Mouse (Mus musculus) forelimb bud, embryonic 11.5 days (tissue): ENCODE measurements at regions not wholly inside any gene's neighbourhood (a gene's known extent, or its start where the extent isn't known, plus 50 kb on each side); places are given as distances from the start of the nearest gene placed in this dataset.
A peak's percentile ranks its signal among the peaks of the same experiment; 100 is the strongest.
"Not testable (repeated sequence)": the region's sequence is repeated elsewhere in the genome, so short reads cannot be mapped to it uniquely, and the experiment has no call there.

Source experiments
- DNase-seq: peaks from one replicate; pipeline ENCODE4 v3.0.0-alpha.2; 2012; ENCODE audit warnings: low read depth, low spot score

DNA sequence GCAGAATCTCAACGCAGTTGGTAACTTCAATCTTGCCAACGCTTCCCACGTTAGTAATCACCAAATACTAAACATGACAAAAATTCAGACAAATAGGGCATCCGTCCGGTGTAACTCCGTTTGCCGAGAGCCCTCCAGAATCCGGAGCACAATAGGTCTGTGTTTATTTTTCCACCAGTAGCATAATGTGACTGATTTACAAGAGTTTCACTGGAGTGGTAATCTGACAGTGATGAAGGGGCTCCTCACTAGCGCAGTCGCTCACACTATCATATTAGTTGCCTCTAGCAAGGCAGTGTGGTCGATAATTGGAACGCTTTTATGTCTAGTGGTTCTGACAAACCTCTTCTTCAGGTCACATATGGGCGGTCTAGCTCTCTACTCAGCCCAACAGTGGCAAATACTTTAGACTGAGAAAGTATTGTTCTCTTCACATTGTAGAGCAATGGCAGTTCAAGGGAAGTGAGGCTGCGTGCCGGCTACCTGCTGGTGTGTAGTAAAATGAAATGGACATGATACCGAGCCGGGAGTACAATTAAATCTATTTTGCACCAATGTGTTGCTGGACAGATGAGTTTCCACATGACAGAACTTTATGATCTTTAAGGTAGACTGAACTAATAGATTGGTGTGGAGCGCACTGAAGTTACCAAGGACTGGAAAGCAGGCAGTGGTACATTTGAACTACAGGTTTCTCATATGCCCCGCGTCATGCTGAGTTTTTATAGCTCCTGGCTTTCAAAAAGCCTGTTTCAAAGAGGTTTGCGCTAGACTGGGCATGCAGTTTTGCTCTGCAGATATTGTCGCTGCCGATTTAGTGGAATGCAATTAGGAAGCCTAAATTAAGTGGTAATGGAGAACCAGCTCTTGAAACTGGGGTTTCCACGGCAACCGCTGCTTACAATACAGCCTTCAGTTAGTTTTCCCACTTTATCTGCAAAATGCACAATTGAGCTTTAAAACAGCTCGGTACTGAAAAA is 155.7 kb upstream of the Pou3f3 start:
- DNase-seq, result peak; percentile 85

DNA sequence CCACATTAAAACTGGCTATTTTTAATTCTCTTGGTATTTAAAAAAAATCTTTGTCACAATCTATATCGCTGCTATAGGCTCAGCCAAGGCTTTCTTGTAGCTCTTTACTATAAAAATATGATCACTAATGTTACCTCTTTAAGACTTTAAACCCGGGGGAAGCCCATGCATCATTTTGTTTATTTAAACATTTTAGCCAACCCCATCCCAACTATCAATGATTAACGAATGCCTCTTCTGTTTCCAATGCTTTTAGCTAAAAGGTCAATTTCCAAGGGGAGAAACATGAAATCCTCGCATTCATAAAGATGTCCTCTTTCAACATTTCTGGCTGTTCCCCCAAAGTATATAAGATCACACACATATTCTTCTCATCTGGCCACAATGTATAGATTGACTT is 153.6 kb upstream of the Pou3f3 start:
- no peak for DNase-seq

DNA sequence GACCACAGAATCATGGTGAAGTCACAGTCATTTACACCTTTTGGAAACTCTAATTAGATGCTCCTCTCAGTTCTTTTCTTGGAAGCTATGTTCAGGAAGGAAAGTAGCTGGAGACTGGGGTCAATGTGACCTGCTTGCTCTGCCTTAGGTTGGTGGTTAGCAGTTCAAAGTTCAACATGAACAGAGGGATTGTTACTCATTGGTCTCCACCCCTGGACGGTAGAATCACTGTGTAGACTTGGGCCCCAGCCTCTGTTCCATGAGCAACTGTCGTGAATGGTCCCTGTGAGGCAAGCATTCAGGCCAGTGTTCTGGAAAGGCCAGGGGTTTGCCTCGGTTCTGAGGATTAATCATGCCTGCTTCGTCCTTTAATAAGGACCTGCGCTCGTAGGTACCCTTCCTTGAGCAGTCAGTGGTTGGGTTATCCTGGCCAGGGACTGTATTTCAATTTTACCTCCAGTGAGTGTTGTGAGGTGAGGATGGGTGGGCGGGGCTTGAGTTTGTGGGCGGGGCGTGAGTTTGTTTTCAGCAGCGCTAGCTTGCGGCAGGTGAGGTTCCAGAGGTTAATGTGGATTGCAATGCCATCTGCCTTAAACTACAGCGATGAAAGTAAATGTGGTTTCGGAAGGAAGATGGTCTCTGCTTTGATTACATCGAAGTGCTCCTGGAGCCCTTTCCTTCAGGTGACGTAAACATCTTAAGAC is 152.6 kb upstream of the Pou3f3 start:
- DNase-seq, result no peak

DNA sequence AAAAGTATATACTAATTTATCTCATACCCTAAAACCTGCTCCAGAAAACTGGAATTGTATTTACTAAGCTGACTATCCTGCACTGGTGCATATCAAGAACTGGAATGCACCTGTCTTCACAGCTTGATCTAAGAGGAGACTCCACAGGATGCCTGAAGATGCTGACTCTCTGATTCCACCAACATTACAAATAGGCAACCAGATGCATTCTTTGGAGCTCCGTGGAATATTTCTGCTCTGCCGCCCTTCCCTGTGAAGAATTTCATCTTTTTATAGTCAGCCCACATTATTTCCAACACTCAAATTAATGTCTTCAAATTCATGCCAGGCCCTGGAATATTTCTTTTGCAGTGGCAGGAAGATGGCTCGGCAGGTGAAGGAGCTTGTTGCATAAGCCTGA is 148.7 kb upstream of the Pou3f3 start:
- DNase-seq, result no peak

DNA sequence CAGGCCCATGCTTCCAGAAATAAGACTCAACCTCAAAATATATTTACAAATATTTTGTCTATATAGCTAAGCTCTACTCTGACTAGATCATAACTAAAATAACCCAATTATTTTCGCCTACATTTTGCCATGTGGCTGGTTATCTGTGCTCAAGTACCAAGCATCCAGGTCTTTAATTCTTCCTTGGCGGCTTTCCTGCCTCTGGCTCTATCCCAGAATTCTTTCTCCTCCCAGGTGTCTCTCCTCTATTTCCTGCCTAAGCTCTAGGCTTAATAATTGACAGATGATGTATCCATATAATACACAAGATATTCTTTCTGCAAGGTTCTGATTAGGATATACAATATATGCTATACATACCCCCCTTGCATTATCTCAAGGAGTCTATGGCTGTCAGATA is 138.3 kb upstream of the Pou3f3 start:
- no peak for DNase-seq

DNA sequence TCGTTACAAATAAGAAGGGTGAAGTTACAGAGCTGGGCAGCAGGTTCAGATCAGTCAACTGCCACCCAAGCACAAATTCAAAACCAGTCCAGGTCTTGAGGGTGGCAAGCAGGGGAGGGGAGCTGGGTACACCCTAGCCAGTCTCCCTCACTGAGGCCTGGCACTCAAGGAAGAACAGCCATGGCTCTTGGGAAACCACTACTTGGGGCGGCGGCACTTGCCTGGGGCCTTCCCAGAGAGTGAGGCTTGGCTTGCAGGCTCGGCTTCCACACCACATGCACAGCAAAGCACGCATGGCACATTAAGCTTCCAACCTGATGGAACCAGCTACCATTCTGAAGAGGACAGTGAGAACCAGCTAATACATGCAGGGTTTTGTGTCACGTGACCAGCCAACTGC is 127.9 kb upstream of the Pou3f3 start:
- DNase-seq, result no peak

DNA sequence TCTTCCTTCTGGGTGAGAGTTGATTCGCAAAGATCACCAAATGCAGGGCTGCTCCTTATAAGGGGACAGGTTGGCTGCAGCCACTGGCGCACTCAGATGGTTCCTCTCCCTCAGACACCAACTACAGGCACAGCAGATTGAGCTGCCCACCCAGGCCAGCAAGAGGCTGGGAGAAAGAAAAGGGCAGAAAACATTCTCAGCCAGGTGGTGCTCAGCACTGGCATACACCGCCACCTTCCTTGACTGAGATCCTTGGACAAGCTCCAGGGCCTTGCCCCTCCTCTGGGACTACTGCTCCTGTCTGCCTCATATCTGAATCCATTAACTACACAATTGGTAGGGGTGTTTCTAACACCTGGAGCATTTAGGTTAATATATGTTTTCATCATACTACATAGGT is 110.4 kb upstream of the Pou3f3 start:
- no peak for DNase-seq

DNA sequence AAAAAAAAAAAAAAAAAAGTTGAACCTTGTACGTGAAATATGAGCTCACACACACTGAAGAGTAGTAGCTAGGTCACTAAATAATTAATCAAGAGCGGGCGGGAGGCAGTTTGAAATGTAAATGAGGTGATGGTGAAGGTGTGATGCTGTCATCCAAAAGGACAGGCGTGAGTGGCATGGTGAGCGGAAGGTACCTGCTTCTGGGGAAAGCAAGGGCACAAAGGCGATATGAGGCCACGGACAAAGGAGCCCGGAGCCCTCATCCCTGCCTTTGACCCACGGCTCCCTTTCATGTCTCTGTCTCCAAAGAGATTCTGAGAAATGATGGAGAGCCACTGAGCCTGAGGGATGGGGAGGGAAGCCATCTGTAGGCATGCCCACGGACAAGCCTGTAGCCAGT is 107.1 kb upstream of the Pou3f3 start:
- DNase-seq, result no peak

DNA sequence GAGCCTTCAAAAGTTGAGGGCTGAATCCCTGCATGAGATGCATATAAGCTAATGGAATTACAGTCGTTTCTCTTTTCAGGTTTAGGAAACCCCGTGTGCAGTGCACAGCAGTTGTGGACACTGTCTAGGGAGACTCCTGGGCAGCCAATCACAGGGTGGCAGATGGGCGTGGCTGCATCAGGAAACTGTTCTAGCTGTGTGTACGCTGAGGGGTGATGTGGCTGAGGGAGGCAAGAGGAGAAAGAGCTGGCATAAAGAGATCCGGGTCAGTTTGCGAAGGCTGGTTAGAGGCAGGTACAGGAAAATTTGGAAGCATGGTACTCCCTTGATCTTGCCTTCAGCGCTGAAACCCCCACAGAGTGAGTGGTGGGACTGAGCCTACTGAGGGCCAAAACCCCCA is 106.1 kb upstream of the Pou3f3 start:
- DNase-seq, result no peak

DNA sequence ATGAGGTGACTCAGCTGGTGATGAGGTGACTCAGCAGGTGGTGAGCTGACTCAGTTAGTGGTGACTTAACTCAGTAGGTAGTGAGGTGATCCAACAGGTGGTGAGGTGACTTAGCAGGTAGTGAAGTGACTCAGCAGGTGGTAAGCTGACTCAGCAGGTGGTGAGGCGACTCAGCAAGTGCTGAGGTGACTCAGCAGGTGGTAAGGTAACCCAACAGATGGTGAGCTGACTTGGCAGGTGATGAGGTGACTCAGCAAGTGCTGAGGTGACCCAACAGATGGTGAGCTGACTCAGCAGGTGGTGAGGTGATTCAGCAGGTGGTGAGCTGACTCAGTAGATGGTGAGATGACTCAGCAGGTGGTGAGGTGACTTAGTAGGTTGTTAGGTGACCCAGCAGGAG is 103.7 kb upstream of the Pou3f3 start:
- no peak for DNase-seq

DNA sequence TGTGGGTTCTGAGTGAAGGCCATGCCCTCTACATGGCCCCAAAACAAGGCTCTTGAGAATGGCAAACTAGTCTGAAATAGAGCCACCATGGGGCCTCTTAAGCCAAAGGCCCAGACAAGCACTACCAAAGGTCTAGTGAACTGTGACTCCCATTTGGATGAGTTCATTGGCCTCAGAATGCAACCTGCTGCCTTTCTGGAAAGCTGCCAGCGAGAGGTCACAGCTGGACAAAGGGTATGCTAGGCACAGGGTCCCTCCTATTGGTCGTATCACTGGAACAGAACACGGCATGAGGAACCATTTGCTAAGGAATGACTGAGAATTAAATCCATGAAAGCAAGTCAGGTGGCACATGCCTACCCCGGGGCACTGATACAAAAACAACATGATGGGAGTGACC is 98.5 kb upstream of the Pou3f3 start:
- no peak for DNase-seq

DNA sequence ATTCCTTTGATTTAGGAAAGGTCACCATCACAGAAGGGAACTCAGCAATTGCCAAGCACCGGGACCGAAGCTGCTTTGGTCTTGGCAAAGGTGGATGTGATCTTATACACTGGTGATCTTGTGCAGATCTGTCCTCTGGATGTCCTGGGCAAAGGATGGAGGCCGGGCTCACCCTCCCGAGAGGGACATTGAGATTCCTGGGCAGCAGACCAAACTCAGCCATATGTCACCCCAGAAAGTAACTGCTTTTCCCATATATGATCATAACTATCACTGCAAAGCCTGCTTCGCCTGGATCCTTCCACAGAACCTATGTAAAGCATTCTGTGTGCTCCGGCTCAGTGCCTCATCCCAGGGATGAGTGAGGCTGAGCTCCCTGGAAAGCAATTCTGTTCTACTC is 96.3 kb upstream of the Pou3f3 start:
- no peak for DNase-seq

DNA sequence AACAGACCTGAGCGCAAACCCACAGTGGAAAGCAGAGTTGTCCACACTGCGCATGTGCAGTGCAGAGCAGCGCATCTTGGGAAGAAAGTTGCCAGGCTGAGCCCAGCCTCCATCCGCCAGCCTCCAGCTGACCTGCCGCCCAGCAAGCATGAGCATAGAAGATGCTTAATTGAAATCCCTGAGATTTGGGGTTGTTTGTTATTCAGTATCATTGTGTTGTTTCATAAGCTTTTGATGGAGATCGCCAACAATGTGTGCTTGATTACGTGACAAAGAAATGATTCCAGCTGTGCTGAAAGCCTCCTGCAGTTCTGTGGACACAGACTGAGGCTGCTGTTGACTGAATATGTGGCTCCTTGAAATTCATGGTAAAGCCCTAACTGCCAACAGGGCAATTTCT is 89.3 kb upstream of the Pou3f3 start:
- no peak for DNase-seq

DNA sequence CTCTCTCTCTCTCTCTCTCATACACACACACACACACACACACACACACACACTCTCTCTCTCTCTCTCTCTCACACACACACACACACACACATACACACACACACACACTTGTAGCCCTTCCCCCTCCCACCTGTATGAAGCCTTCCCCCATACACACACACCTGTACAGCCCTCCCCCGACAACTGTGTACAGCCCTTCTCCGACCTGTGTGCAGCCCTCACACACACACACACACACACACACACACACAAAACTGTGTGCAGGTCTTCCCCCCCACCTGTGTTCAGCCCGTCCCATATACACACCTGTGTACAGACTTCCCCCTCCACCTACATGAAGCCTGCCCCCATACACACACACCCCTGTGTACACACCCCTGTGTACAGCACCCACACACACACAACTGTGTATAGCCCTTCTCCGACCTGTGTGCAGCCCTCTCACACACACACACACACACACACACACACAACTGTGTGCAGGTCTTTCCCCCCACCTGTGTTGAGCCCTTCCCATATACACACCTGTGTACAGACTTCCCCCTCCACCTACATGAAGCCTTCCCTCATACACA is 88.0 kb upstream of the Pou3f3 start:
- DNase-seq, result not testable (repeated sequence)

DNA sequence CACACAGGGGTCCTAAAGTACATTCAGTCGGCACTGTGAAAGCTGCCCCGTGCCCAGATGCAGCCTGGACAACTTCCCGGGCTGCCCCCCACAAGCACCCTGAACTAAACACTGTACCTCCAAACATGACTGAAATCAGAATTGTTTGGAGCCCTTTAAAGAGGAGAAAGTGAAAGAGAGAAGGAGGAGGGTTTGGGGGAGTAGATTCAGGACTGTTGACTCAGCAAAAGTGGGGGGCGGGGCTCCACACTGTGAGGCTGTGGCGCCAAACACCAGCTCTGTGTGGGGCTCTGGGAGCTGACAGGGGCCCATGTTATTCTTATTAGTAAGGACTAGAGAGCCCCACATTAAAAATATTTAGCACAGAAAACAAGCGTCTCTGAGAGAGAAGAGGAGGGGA is 71.8 kb upstream of the Pou3f3 start:
- DNase-seq, result no peak

DNA sequence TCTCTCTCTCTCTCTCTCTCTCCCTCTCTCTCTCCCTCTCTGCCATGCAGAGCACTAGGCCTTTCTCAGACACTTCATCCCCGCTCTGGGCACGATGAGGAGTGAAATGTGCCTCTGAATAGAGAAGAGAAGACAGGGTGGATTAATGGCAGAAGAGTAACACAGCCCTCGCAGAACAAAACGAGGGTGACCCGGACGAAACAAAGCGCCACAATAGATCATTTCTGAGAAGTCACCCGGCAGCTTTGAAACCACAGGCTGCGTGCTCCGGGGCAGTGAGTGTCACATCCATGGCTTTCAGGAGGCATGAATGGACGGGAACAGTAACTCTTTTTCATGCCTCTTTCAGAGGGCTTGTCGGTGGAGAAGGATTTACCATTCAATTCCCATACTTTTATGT is 66.8 kb upstream of the Pou3f3 start:
- DNase-seq, result no peak

DNA sequence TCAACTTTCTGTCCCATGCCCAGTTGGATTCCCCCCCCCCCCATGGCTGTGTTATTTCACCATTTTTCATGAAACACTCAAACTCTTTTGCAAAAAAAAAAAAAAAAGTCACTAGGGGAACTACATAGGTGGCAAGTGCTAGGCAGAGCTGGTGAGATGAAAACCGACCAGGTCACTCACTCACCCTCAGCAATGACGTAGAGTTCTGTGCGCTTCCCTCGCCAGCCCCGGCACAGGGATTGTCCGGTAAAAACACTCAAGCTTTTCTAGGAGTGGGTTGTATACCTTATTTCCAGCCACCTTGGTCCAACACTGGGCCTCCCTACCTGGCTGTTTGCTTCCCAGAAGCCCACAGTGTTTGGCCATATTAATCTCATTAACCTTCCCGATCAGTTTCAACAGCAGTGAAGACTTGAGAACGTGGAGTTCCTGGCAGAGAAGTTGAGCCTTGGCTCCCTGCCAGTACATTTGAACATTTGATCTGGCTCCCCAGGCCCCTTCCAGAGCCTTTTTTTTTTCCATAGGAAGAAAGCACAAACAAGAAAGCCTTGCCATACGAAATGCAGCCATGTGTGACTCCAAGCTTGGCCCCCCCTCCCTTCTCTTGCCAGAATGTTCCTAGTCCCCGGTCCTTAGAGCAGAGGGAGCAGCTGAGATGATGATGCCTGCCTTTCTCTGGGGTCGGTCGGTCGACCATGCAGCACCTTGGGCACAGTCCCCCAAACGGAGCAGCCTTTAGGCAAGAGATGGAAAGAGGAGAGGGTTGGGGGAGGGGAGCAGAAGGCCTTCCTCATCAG is 65.9 kb upstream of the Pou3f3 start:
- peak; percentile 35 for DNase-seq

DNA sequence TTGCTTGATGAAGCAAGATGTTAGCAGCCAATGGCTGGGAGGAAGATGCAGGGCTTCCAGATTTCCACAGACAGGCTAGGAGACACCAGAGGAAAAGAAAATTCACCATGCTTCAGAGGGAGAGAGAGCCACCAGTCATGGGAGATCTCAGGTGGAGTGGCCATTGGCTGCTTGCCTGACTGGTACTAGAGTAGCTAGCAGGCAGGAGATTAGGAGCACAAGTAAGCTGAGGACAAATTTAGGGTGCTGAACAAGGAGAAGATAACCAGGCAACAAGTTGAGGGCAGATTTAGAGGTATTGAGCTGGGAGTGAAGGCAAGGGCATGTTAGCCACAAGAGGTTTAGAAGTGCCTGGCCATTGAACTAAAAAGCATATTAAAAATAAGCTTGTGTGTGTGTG is 63.3 kb upstream of the Pou3f3 start:
- no peak for DNase-seq

DNA sequence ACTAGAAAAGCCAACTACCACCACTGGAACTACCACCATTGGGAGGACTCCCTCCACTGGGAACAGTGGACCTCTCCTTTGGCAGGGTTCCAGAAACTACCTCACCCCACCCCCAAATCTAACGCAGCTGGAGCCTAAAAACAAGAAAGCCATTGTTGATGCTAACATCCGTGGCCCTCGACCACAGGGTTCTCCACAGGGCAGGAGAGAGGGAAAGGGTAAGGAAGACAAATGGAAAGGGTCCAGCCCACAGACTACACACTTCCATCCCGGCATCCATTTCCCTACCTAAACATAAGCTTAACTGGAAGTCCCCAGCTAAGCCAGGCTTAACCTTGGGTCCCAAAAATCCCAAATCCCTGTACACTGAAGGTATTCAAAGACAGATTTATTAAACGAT is 59.0 kb upstream of the Pou3f3 start:
- no peak for DNase-seq
